Mouse (Mus musculus) common myeloid progenitor, adult 5-6 weeks (primary cell): ENCODE measurements around the gene Selenoh. TPM values are rescaled to one million over a fixed set of nuclear protein-coding genes. Genes with fewer than 3 reads are reported as not detected.
A peak's percentile ranks its signal among the peaks of the same experiment; 100 is the strongest.

ENCODE experiments used
- ATAC-seq: replicated peaks from 2 replicates; pipeline ENCODE4 v1.8.0; 2016; ENCODE audit warnings: low read depth, mild to moderate bottlenecking, moderate TSS enrichment, inconsistent platforms; ENCODE audit not compliant: poor library complexity, severe bottlenecking
- total RNA-seq: library from RNA; stranded (forward); fragments of 200-1000, 187-1606 nt; gene quantifications from 2 replicates; pipeline ENCODE4 v1.2.3, GENCODE M21; 2017

The Selenoh gene
- total RNA-seq, 1 experiment from 2014 or later, result 74.6 TPM

- ATAC-seq, result no peak
Measured at GRCm38 (mm10) chr2:84634934-84635482, 35.6 kb downstream of the Selenoh start.

- ATAC-seq, result no peak
Measured at GRCm38 (mm10) chr2:84634006-84634405, 36.6 kb downstream of the Selenoh start.

- peak; percentile 26 for ATAC-seq
Measured at GRCm38 (mm10) chr2:84632999-84633398, 37.6 kb downstream of the Selenoh start.

- ATAC-seq, result no peak
Measured at GRCm38 (mm10) chr2:84632001-84632400, 38.6 kb downstream of the Selenoh start.

- ATAC-seq, result no peak
Measured at GRCm38 (mm10) chr2:84627036-84627435, 43.5 kb downstream of the Selenoh start.

GRCm38 (mm10) chr2:84626366-84626975, 44.1 kb downstream of the Selenoh start:
- 0 out of 2 replicates have a peak, but pooled peaks have one; percentile 29 for ATAC-seq

- no peak for ATAC-seq
Measured at GRCm38 (mm10) chr2:84624201-84624600, 46.4 kb downstream of the Selenoh start.

GRCm38 (mm10) chr2:84623428-84624119, 47.0 kb downstream of the Selenoh start:
- peak; percentile 37 for ATAC-seq

- ATAC-seq, result peak; percentile 20; the same call in 1 of the 2 replicates
Measured at GRCm38 (mm10) chr2:84622668-84623067, 47.9 kb downstream of the Selenoh start.

- no peak for ATAC-seq
Measured at GRCm38 (mm10) chr2:84619646-84620340, 50.8 kb downstream of the Selenoh start.

Other genes with a start within 250 kb of the Selenoh start
- gene Calcrl, start 245.4 kb downstream of the Selenoh start, total RNA-seq, result 100 and 111 TPM in 2 replicates
- gene Tfpi, start 194.0 kb downstream of the Selenoh start, total RNA-seq, result 50.3 and 86.0 TPM in 2 replicates
- 28.7 and 29.9 TPM in 2 replicates for gene Ctnnd1, start 20.0 kb downstream of the Selenoh start, total RNA-seq
- gene Btbd18, start 11.7 kb downstream of the Selenoh start, total RNA-seq, result 0.05 TPM in 1 of 2 replicates, not detected in the other
- gene Gm28635, start 7.3 kb upstream of the Selenoh start, total RNA-seq, result 6.6 TPM in 1 of 2 replicates, not detected in the other
- gene Med19, start 7.6 kb upstream of the Selenoh start, total RNA-seq, result 33.2 and 39.2 TPM in 2 replicates
- gene Tmx2, start 8.4 kb upstream of the Selenoh start, total RNA-seq, result 44.1 and 55.1 TPM in 2 replicates
- gene Zdhhc5, start 44.4 kb upstream of the Selenoh start, total RNA-seq, result 28.9 and 37.0 TPM in 2 replicates
- gene Clp1, start 56.6 kb upstream of the Selenoh start, total RNA-seq, result 32.5 and 33.7 TPM in 2 replicates
- 0.27 and 1.5 TPM in 2 replicates for gene Ypel4, start 63.3 kb upstream of the Selenoh start, total RNA-seq
- 2.8 TPM in 1 of 2 replicates, not detected in the other for gene Gm19426, start 72.9 kb upstream of the Selenoh start, total RNA-seq
- not detected in 2 replicates for gene Serping1, start 104.7 kb upstream of the Selenoh start, total RNA-seq
- 20.6 and 24.7 TPM in 2 replicates for gene Ube2l6, start 128.1 kb upstream of the Selenoh start, total RNA-seq
- not detected in 2 replicates for gene Smtnl1, start 151.9 kb upstream of the Selenoh start, total RNA-seq
- gene Timm10, start 156.2 kb upstream of the Selenoh start, total RNA-seq, result 43.7 and 48.9 TPM in 2 replicates
- gene Slc43a1, start 168.1 kb upstream of the Selenoh start, total RNA-seq, result 21.0 and 23.4 TPM in 2 replicates
- gene Rtn4rl2, start 215.9 kb upstream of the Selenoh start, total RNA-seq, result not detected in 2 replicates